Mouse (Mus musculus): ENCODE measurements at regions not wholly inside any gene's neighbourhood (a gene's known extent, or its start where the extent isn't known, plus 50 kb on each side); places are given as distances from the start of the nearest gene placed in this dataset.

DNA sequence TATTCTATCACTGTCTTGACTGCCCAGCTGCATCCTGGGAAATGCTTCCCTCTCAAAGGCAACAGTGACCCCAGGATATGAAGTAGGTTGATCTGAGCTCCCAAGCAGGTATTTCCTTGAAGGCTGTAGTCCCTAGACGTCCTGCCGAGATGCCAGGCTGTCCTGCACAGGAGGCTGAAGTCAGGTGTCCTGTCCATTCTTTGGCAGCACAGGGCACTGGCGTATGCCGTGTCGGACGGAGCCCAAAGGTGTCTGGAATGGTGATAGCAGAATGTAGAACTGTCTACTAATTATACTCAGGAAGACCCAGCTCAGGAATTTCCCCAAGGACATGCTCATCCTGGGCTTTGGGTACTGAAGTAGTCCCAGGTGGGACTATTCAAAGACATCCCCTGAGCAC is 297.3 kb downstream of the Slc4a3 start:
- TF ChIP-seq RCOR1 (conservative IDR thresholded peaks at IDR 0.05; ENCODE audit: low read depth, low read length) (no peak), CTCF (conservative IDR thresholded peaks at IDR 0.05 in 1 of 2, IDR thresholded peaks at IDR 0.05 in 1 of 2; ENCODE audit: low read depth in 2 of 2, low read length in 2 of 2) (no peak), HCFC1 (IDR thresholded peaks at IDR 0.05; ENCODE audit: low read depth, low read length) (no peak), ZKSCAN1 (IDR thresholded peaks at IDR 0.05; ENCODE audit: borderline replicate concordance, low read depth, low read length) (no peak), MEF2A (IDR thresholded peaks at IDR 0.05; ENCODE audit: borderline replicate concordance, low read depth, low read length) (no peak), EP300 (IDR thresholded peaks at IDR 0.05; ENCODE audit: low read length) (no peak)

All from CH12.LX (cell line).